In the genomic region with DNA sequence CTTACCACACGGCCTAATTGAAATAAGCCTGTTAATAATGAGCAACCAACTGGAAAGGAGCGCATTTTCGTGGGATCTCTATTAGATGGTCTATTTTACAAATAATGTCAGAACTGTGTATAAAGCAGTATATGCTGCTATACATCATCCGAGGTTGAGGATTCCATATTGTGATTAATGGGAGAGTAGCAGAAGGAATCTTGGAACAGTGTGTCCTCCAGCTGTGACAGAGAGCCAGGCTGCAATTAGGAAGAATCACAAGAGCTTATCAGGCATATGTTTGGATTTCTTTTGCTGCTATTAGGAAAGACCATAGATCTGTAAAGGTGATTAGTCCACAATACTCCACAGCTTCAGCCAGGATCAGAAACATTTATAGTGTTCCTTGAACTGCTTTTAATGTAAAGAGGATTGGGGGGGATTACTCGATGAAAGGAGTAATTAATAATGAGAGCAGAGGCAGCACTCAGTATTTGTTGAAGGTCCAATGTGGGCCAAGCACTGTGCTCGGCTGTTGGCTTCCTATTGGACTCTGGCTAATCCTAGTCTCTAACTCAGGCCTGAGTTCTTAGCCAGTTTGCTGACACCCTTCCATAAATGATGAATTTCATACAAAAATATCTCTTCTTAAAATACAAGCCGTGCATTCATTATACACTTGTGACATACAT, we compare ENCODE assay signal across 19 mouse cellular contexts.
"Had no signal": no experiment of that assay in that cellular context is flagged by ENCODE, and none has a peak within 500 bp of the region (broad histone marks: within the 10 kb centered on the region; RNA-seq: fewer than 3 reads in every experiment).

No protein-coding gene starts in this region.

- H3K27ac ChIP-seq: limb, embryonic 12.5 days; limb, embryonic 15.5 days; liver, embryonic 14.5 days; lung, embryonic 15.5 days had no signal

- H3K4me2 ChIP-seq: limb, embryonic 12.5 days; limb, embryonic 15.5 days; liver, embryonic 11.5 days; lung, embryonic 15.5 days; midbrain, embryonic 11.5 days had no signal

- H3K9ac ChIP-seq: limb, embryonic 12.5 days; limb, embryonic 15.5 days; liver, embryonic 14.5 days; liver, postnatal 0 days; lung, embryonic 15.5 days had no signal

- H3K9me3 ChIP-seq: limb, embryonic 12.5 days; limb, embryonic 15.5 days; lung, embryonic 15.5 days; megakaryocyte, embryonic 14.5 days had no signal

- ATAC-seq: liver, postnatal 0 days had no signal

- H3K27me3 ChIP-seq: limb, embryonic 12.5 days; limb, embryonic 15.5 days; lung, embryonic 15.5 days; megakaryocyte, embryonic 14.5 days had no signal

- H3K4me1 ChIP-seq: limb, embryonic 12.5 days; limb, embryonic 15.5 days; lung, embryonic 15.5 days; megakaryocyte, embryonic 14.5 days had no signal

- DNase-seq: kidney, adult 18-20 months; kidney, adult 9 months; kidney, postnatal 14 days; kidney, postnatal 4 days; left cerebral cortex, postnatal 4 days; liver, postnatal 0 days; lung, postnatal 10 days; lung, postnatal 36 days; midbrain, embryonic 14.5 days; right cerebral cortex, postnatal 25 days; spleen, adult 18-20 months; thymus, postnatal 25 days had no signal

- H3K4me3 ChIP-seq: limb, embryonic 12.5 days; limb, embryonic 15.5 days; lung, embryonic 15.5 days; megakaryocyte, embryonic 14.5 days had no signal

- H3K36me3 ChIP-seq: limb, embryonic 12.5 days; limb, embryonic 15.5 days; lung, embryonic 15.5 days had no signal
